Mouse (Mus musculus) right cerebral cortex, adult 18-20 months (tissue): Measurements from ENCODE around the gene Ip6k1.

Experiments
- DNase-seq: peaks from one replicate; pipeline ENCODE4 v3.0.0; 2022; ENCODE audit warnings: mixed read lengths

The Ip6k1 gene

DNA sequence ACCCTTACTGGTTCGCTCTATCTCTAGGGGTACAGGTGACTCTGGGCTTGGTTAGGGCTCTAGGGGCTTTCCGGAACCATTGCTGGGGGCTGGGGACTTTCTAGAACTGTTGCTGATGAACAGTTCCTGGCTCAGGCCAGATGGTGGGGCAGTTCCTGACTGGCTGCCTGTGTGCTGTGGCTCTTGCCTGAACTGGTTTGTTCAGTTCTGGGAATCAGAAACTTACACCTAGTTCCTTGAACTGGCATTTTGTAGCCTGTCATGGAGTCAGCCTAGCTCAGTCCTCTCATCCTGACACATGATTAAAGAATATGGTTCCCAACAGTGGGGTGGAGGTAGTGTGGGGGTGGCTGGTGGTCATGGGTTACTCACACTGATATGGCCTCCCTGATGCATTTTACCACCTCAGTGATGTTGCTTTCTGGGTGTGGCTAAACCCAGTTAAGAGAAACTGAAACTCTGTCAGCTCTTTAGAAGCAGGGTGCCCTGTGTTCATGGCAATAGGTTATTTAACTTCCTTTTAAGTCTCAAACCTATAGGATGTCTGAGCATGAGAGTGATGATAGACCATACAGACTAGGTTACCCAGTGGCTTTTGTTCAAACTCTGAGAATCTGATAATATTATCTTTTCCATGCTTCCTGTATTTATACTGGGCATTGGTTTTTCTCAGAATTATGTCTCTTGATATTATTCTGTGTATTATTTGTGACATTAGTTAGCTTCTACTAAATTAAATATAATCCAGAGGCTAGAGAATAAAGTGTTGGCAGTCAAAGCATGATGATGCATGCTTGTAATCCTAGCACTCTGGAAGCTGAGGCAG, 33.2 kb downstream of the Ip6k1 start:
- DNase-seq, result no peak

GRCm38 (mm10) chr9:108044751-108045492, 42.6 kb downstream of the Ip6k1 start:
- no peak for DNase-seq

- no peak for DNase-seq
Observed at GRCm38 (mm10) chr9:108046582-108046981, 44.3 kb downstream of the Ip6k1 start.

DNA sequence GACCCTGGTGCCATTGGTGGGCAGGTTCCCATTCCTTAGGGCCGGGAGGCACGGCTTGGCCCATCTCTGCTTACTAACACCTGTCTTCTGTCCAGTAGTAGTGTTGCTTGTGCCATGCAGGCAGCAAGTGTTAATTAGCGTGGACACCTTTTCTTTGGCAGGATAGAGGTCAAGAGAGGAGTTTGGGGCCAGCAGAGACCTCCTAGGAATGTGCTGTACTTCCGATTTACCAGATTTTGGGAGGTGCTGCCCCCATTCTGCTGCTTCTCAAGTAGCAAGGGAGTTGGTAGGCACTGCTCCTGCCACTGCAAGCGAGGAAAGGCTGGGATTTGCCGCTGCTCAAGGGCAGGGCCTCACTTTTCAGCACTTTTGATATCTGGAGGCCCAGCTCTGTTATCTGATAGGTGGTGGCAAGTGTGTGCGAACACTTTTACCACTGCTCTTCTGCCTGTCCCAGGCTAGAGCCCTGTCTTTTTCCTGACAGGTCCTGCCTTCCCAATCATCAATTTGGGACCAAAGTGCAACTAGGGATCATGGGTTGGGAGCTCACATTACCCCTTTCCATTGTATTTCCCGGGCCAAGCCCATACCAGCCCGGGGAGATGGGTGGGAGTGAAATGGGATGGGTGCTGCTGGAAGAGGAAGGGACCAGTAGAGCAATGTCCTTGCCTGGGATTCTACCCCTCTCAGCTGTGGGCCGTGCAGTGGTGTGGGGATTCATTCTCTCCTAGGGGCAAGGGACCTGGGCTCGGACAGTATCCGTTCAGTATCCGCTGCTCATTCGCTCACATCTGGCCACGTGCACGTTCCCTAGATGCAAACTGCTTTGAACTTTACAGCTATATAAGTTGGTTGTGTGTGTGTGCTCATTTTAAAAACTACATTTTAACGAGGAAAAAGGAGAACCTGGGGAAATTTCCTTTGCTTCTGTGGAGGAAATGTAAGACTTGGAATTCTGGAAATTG, 45.6 kb downstream of the Ip6k1 start:
- no peak for DNase-seq

DNA sequence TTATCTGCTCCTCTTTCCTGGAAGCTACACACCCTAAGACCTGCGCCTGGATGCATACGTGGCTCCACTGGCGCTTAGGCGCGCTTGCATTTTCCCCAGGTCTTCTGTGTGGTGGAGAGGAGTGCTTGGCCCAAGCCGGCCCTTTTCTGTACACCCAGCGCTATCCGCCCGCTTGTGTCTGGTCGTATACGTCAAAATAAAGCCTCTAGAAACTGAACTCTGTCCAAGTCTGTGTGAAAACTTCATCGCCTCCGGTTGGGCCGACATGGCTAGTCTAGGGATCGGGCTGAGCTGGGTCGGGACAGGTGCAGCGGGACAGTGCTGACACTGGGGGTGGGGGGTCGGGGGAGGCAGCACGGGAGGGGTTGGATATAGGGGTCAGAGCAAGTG, 46.3 kb downstream of the Ip6k1 start:
- no peak for DNase-seq

- DNase-seq, result peak; percentile 98
Observed at GRCm38 (mm10) chr9:108049016-108049455, 46.7 kb downstream of the Ip6k1 start, which contains the start of gene Gmppb. TSS of gene Gmppb (plus strand) at chr9:108049242.

- DNase-seq, result no peak
Observed at GRCm38 (mm10) chr9:108049561-108050251, 47.4 kb downstream of the Ip6k1 start.

- DNase-seq, result no peak
Observed at GRCm38 (mm10) chr9:108051184-108051930, 49.1 kb downstream of the Ip6k1 start.

- no peak for DNase-seq
Observed at GRCm38 (mm10) chr9:108051931-108052220, 49.6 kb downstream of the Ip6k1 start.

DNA sequence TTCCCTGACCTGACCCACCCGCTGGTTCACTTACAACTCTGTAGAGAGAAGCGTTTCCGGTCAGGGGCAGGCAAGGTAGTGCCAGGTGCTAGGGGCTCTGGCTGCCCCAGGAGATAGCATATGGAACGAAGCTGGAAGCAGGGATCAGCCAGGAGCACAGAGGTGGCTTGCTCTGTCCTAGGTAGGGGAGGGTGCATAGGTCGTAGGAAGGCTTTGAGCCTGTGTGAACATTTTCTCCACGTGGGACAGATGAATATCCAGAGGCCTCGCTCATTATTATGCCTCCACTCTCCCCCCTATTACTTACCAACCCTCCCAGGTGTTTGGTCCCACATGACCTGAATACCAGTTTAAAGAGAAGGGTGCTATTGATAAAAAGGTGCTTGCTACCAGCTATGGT, 50.1 kb downstream of the Ip6k1 start:
- DNase-seq, result no peak

GRCm38 (mm10) chr9:108052885-108053664, 50.8 kb downstream of the Ip6k1 start, which contains the start of gene Amigo3:
TSS of gene Amigo3 (plus strand) at chr9:108053159.
- DNase-seq, result peak; percentile 96

DNA sequence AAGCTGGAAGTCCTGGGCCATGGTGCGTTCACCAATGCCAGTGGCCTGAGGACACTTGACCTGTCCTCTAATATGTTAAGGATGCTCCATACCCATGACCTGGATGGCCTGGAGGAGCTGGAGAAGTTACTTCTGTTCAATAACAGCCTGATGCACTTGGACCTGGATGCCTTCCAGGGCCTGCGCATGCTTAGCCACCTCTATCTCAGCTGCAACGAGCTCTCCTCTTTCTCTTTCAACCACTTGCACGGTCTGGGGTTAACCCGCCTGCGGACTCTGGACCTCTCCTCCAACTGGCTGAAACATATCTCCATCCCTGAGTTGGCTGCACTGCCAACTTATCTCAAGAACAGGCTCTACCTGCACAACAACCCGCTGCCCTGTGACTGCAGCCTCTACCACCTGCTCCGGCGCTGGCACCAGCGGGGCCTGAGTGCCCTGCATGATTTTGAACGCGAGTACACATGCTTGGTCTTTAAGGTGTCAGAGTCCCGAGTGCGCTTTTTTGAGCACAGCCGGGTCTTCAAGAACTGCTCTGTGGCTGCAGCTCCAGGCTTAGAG, 51.4 kb downstream of the Ip6k1 start:
- DNase-seq, result no peak

DNA sequence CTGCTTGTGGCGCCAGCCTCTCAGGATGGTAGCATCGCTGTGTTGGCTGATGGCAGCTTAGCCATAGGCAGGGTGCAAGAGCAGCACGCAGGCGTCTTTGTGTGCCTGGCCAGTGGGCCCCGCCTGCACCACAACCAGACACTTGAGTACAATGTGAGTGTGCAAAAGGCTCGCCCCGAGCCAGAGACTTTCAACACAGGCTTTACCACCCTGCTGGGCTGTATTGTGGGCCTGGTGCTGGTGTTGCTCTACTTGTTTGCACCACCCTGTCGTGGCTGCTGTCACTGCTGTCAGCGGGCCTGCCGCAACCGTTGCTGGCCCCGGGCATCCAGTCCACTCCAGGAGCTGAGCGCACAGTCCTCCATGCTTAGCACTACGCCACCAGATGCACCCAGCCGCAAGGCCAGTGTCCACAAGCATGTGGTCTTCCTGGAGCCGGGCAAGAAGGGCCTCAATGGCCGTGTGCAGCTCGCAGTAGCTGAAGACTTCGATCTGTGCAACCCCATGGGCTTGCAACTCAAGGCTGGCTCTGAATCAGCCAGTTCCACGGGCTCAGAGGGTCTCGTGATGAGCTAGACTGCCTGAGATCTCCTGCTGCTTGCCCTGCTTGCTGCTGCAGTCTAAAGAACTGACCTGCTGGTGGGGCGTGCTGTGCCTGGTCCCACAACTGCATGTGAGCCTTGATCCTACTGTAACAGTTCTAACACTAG, 52.2 kb downstream of the Ip6k1 start:
- no peak for DNase-seq

- no peak for DNase-seq
Observed at GRCm38 (mm10) chr9:108055061-108055460, 52.8 kb downstream of the Ip6k1 start.

DNA sequence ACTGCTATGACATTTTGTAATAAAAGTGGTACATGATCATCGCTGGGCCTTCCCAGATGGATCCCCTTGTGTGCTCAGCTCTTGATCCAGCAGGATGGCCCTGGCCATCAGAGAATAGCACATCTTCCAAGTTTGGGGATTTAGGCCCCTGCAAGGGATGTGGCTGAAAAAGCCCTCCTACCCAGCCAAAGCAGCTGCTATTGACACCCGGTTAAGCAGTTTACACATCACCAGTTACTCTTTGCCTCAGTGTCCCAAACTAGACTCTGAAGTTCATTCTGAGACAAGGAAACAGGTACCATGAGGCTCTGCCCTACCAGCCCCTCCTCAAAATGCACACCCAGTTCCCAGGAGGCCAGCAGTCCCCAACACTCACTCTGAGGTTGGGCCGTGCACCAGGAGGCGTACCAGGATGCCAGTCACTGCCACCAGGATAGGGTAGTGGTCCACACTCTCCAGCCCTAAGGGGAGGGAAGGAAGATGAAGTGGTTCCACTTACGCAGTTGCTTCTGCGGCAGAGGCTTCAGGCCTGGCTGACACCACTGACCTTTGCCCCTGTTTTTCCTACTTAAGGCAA, 53.4 kb downstream of the Ip6k1 start:
- DNase-seq, result no peak

GRCm38 (mm10) chr9:108056361-108057261, 54.3 kb downstream of the Ip6k1 start:
- DNase-seq, result no peak

DNA sequence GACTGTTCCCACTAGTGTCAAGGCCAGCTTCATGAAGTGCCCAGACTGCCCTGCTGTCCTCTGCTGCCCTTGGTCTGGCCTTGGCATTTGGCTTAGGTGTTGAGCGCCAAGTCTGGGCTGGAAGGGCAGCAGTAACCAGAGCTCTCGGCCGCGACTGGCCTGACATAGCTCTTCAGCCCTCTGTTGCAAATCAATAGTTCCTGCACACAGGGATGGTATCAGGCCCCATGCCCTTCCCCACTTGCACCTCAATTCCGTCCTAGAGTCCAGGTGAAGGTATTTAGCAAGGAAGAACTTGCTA, 54.9 kb downstream of the Ip6k1 start:
- no peak for DNase-seq

GRCm38 (mm10) chr9:108058291-108058690, 56.0 kb downstream of the Ip6k1 start:
- no peak for DNase-seq

GRCm38 (mm10) chr9:108062142-108062541, 59.8 kb downstream of the Ip6k1 start:
- no peak for DNase-seq
